Mouse (Mus musculus) myocyte (in vitro differentiated cells): ENCODE results near the gene Jmjd6.

Experiments used
- CEBPB ChIP-seq: IDR thresholded peaks from 2 replicates; pipeline ENCODE4 v1.6.1; 2011; ENCODE audit warnings: mild to moderate bottlenecking, moderate library complexity; ENCODE audit not compliant: poor library complexity, insufficient read depth, severe bottlenecking
- E2F4 ChIP-seq: IDR thresholded peaks from one replicate; pipeline ENCODE4 v1.6.1; 2011; ENCODE audit warnings: mild to moderate bottlenecking, control low read depth, moderate library complexity; ENCODE audit not compliant: insufficient read depth
- MAX ChIP-seq: IDR thresholded peaks from one replicate; pipeline ENCODE4 v1.6.1; 2011; ENCODE audit warnings: low read depth, mild to moderate bottlenecking, control low read depth
- MYOD1 ChIP-seq, 3 experiments: IDR thresholded peaks; one replicate each; pipeline ENCODE4 v1.6.1; 2011; ENCODE audit warnings: control low read depth in 2 of 3, low read depth in 2 of 3, mild to moderate bottlenecking in 2 of 3, moderate library complexity in 1 of 3; ENCODE audit not compliant: insufficient read length in 2 of 3, control insufficient read depth in 1 of 3
- MYOG ChIP-seq, 3 experiments: IDR thresholded peaks; one replicate each; pipeline ENCODE4 v1.6.1; 2011; ENCODE audit warnings: control low read depth in 2 of 3, low read depth in 2 of 3, mild to moderate bottlenecking in 2 of 3; ENCODE audit not compliant: insufficient read length in 2 of 3, control insufficient read depth in 1 of 3, insufficient read depth in 1 of 3
- POLR2A ChIP-seq: IDR thresholded peaks from one replicate; pipeline ENCODE4 v1.6.1; 2011; ENCODE audit warnings: low read depth, mild to moderate bottlenecking, control low read depth, moderate library complexity; ENCODE audit not compliant: insufficient read length
- POLR2AphosphoS2 ChIP-seq: IDR thresholded peaks from one replicate; pipeline ENCODE4 v1.6.1; 2011; ENCODE audit warnings: low read depth, control low read depth; ENCODE audit not compliant: insufficient read length
- REST ChIP-seq: IDR thresholded peaks from one replicate; pipeline ENCODE4 v1.6.1; 2011; ENCODE audit warnings: mild to moderate bottlenecking, control low read depth, moderate library complexity; ENCODE audit not compliant: insufficient read depth, insufficient read length
- SRF ChIP-seq: IDR thresholded peaks from one replicate; pipeline ENCODE4 v1.6.1; 2011; ENCODE audit warnings: low read depth; ENCODE audit not compliant: control insufficient read depth, insufficient read length
- TCF12 ChIP-seq: IDR thresholded peaks from one replicate; pipeline ENCODE4 v1.6.1; 2011; ENCODE audit warnings: mild to moderate bottlenecking, control low read depth; ENCODE audit not compliant: poor library complexity, insufficient read depth, severe bottlenecking
- TCF3 ChIP-seq: IDR thresholded peaks from one replicate; pipeline ENCODE4 v1.6.1; 2011; ENCODE audit warnings: low read depth, control low read depth; ENCODE audit not compliant: insufficient read length
- USF1 ChIP-seq: IDR thresholded peaks from one replicate; pipeline ENCODE4 v1.6.1; 2011; ENCODE audit warnings: low read depth, mild to moderate bottlenecking, control low read depth, moderate library complexity

DNA sequence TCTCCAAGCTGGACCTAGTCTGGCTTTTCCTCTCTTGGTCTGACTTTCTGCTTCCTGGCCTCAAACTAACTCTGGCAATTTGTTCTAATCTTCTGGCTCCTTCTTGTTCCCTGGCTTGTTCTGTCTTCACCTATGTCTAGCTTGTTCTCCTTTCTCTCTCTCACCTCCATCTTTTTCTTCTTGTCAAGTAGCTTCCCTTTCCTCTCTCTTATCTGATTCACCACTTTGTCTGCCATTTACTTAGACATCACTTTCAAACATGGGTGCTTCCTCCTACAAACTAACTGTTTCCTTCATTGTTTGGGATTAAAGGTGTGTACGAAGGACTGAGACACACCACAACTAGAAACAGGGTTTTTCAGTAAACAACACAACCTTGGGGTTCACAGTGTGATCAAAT lies 8.3 kb downstream of the Jmjd6 start:
- no peak for TF ChIP-seq POLR2A
- no peak for TF ChIP-seq USF1
- no peak for TF ChIP-seq TCF12
- no peak for TF ChIP-seq E2F4
- no peak for TF ChIP-seq REST
- no peak for TF ChIP-seq MYOD1 (IDR thresholded peaks at IDR 0.05; ENCODE audit: control insufficient read depth in 1 of 3, insufficient read length in 2 of 3, low read depth in 2 of 3)
- TF ChIP-seq MAX = no peak
- no peak for TF ChIP-seq MYOG (IDR thresholded peaks at IDR 0.05; ENCODE audit: control insufficient read depth in 1 of 3, insufficient read depth in 1 of 3, insufficient read length in 2 of 3, low read depth in 2 of 3)
- no peak for TF ChIP-seq CEBPB
- TF ChIP-seq POLR2AphosphoS2 = no peak
- no peak for TF ChIP-seq SRF
- no peak for TF ChIP-seq TCF3
